In genomic region chr9:107324799-107325561, GRCm38 (mm10) we compare ENCODE assay signal across 21 mouse cellular contexts. TPM values are rescaled to one million over a fixed set of nuclear protein-coding genes. Genes with fewer than 3 reads are reported as not detected.
DNase-seq lines count a peak whose midpoint lies in the region; ATAC-seq and TF ChIP-seq lines count a peak whose summit lies in the region.
"Had no signal": no experiment of that assay in that cellular context is flagged by ENCODE, and none has a peak within 500 bp of the region (broad histone marks: within the 10 kb centered on the region; RNA-seq: fewer than 3 reads in every experiment).

No protein-coding gene starts in this region.

- WGBS in kidney, postnatal 0 days: 42% methylated on average over 4 of the region's 4 CpGs
- 53% methylated on average over 4 of the region's 4 CpGs for WGBS in hindbrain, embryonic 10.5 days

- no peak overlapping the region for H3K9ac ChIP-seq in kidney, postnatal 0 days (ENCODE audit: low read depth, low read length)
- H3K9ac ChIP-seq: forebrain, embryonic 13.5 days; heart, embryonic 15.5 days; hindbrain, embryonic 14.5 days; limb, embryonic 12.5 days; liver, embryonic 13.5 days; lung, embryonic 15.5 days had no signal

- no peak overlapping the region for H3K4me3 ChIP-seq in brown adipose tissue, adult 24 weeks (ENCODE audit: insufficient read depth, low read depth, low read length)
- H3K4me3 ChIP-seq in kidney, postnatal 0 days (replicated peaks; ENCODE audit: low read depth, low read length): no peak overlapping the region
- no peak overlapping the region for H3K4me3 ChIP-seq in hindbrain, embryonic 10.5 days
- H3K4me3 ChIP-seq: embryonic facial prominence, embryonic 10.5 days; forebrain, embryonic 13.5 days; heart, embryonic 15.5 days; limb, embryonic 12.5 days; liver, embryonic 13.5 days; lung, embryonic 15.5 days had no signal

- ATAC-seq in cerebellum, adult (ENCODE audit: insufficient number of reproducible peaks, low FRiP score, low TSS enrichment): no peak
- ATAC-seq in kidney, postnatal 0 days (replicated peaks; ENCODE audit: low FRiP score, low read depth): peak; percentile 51; the same call in 1 of the 2 replicates
- ATAC-seq: activated CD4-positive, CD25-positive, alpha-beta regulatory T cell, adult 4 months; forebrain, embryonic 13.5 days; intestine, postnatal 0 days had no signal

- H3K27me3 ChIP-seq in kidney, postnatal 0 days (ENCODE audit: insufficient read depth, low read length): no peaks in the 10 kb centered on the region
- H3K27me3 ChIP-seq in hindbrain, embryonic 10.5 days (ENCODE audit: insufficient read depth, poor library complexity, severe bottlenecking): no peaks in the 10 kb centered on the region
- H3K27me3 ChIP-seq: forebrain, embryonic 13.5 days; heart, embryonic 15.5 days; limb, embryonic 12.5 days; liver, embryonic 13.5 days; lung, embryonic 15.5 days had no signal

- H3K4me2 ChIP-seq in kidney, postnatal 0 days (ENCODE audit: low read length): no peak overlapping the region
- H3K4me2 ChIP-seq: forebrain, embryonic 13.5 days; heart, embryonic 15.5 days; hindbrain, embryonic 14.5 days; limb, embryonic 12.5 days; liver, embryonic 13.5 days; lung, embryonic 15.5 days had no signal

- peak; percentile 35 for DNase-seq in cerebellum, adult 11-12 months
- DNase-seq in heart, postnatal 10 days: peak; percentile 41 to 51
- no peak for DNase-seq in heart, postnatal 25 days (ENCODE audit: low spot score)
- no peak for DNase-seq in kidney, postnatal 0 days (ENCODE audit: low spot score)
- no peak for DNase-seq in urinary bladder, postnatal 14 days (ENCODE audit: low spot score)
- no peak for DNase-seq in hindbrain, embryonic 10.5 days (ENCODE audit: low spot score)
- DNase-seq: cerebellum, adult 2 months; liver, embryonic 13.5 days; midbrain, embryonic 14.5 days; right cerebral cortex, postnatal 4 days had no signal

- peak overlapping the region; percentile 96 for H3K27ac ChIP-seq in brown adipose tissue, adult 24 weeks (replicated peaks; ENCODE audit: low read depth, low read length)
- peak overlapping the region; percentile 55 for H3K27ac ChIP-seq in kidney, postnatal 0 days
- no peak overlapping the region for H3K27ac ChIP-seq in hindbrain, embryonic 10.5 days
- H3K27ac ChIP-seq: embryonic facial prominence, embryonic 10.5 days; forebrain, embryonic 13.5 days; hindbrain, embryonic 14.5 days; limb, embryonic 12.5 days; liver, embryonic 13.5 days; lung, embryonic 15.5 days had no signal

- H3K9me3 ChIP-seq in kidney, postnatal 0 days (replicated peaks; ENCODE audit: low read length): no peaks in the 10 kb centered on the region
- H3K9me3 ChIP-seq in hindbrain, embryonic 10.5 days: no peaks in the 10 kb centered on the region
- H3K9me3 ChIP-seq: embryonic facial prominence, embryonic 10.5 days; forebrain, embryonic 13.5 days; heart, embryonic 15.5 days; limb, embryonic 12.5 days; liver, embryonic 13.5 days; lung, embryonic 15.5 days had no signal

- intact Hi-C loops in heart, postnatal 10 days (cut with DNase I): no loop called here
- intact Hi-C loops in heart, postnatal 25 days (cut with DNase I): loop anchor here (2.0 kb wide), 1 partner anchor 22 kb away; no protein-coding TSS in a partner anchor

- H3K36me3 ChIP-seq in kidney, postnatal 0 days (ENCODE audit: insufficient read depth, low read length): 0 out of 2 replicates have a peak, but pooled peaks cover 4% of the 10 kb centered on the region
- peaks cover 13% of the 10 kb centered on the region for H3K36me3 ChIP-seq in hindbrain, embryonic 10.5 days
- H3K36me3 ChIP-seq: heart, embryonic 15.5 days; liver, embryonic 13.5 days; lung, embryonic 15.5 days had no signal

- H3K4me1 ChIP-seq in brown adipose tissue, adult 24 weeks (ENCODE audit: control insufficient read depth, insufficient read depth, insufficient read length, low read length): peaks cover 23% of the 10 kb centered on the region
- peaks cover 14% of the 10 kb centered on the region; the same call in 1 of the 2 replicates for H3K4me1 ChIP-seq in kidney, postnatal 0 days (replicated peaks; ENCODE audit: insufficient read depth, low read length)
- 0 out of 2 replicates have a peak, but pooled peaks cover 6% of the 10 kb centered on the region for H3K4me1 ChIP-seq in hindbrain, embryonic 10.5 days (replicated peaks)
- H3K4me1 ChIP-seq: forebrain, embryonic 13.5 days; limb, embryonic 12.5 days had no signal

- TF ChIP-seq CTCF in kidney, postnatal 0 days (IDR thresholded peaks at IDR 0.05; ENCODE audit: low read depth): no peak

RNA-seq across cellular contexts. Expression of gene Hemk1, which starts 13.2 kb away (rescaled TPM):
- 10 to 100 TPM; 16.8 to 17.0 TPM for total RNA-seq in heart, postnatal 10 days (2021)
- 10 to 100 TPM; 23.0 to 26.9 TPM for total RNA-seq in heart, postnatal 25 days (2021)
- polyA plus RNA-seq in brown adipose tissue, adult 24 weeks (2012; ENCODE audit: insufficient read depth, insufficient read length, missing spikeins): 52.8 and 58.3 TPM in 2 replicates
- 10.1 and 11.5 TPM in 2 replicates for polyA plus RNA-seq in kidney, postnatal 0 days (2015; fragmentation: Nextera tagmentation; extraction: Ambion mirVana)
- 12.1 and 13.4 TPM in 2 replicates for polyA plus RNA-seq in hindbrain, embryonic 10.5 days (2016; fragmentation: Nextera tagmentation; extraction: Ambion mirVana)

RNA-seq across cellular contexts. Expression of gene 6430571L13Rik, which starts 15.4 kb away (rescaled TPM):
- 10 to 100 TPM in 1 of 2 experiments, 1 to 10 TPM in 1; 8.9 to 11.4 TPM for total RNA-seq in heart, postnatal 10 days (2021)
- 1 to 10 TPM; 4.8 to 5.9 TPM for total RNA-seq in heart, postnatal 25 days (2021)
- 8.8 and 22.5 TPM in 2 replicates for polyA plus RNA-seq in brown adipose tissue, adult 24 weeks (2012; ENCODE audit: insufficient read depth, insufficient read length, missing spikeins)
- polyA plus RNA-seq in kidney, postnatal 0 days (2015; fragmentation: Nextera tagmentation; extraction: Ambion mirVana): 2.0 and 2.2 TPM in 2 replicates
- polyA plus RNA-seq in hindbrain, embryonic 10.5 days (2016; fragmentation: Nextera tagmentation; extraction: Ambion mirVana): 1.4 and 2.6 TPM in 2 replicates
- total RNA-seq: neutrophil, adult 5-6 weeks had no signal

RNA-seq across cellular contexts. Expression of gene Cish, which starts 29.2 kb away (rescaled TPM):
- total RNA-seq in heart, postnatal 10 days (2021): 100 to 1,000 TPM; 212 to 269 TPM
- 100 to 1,000 TPM; 122 to 198 TPM for total RNA-seq in heart, postnatal 25 days (2021)
- polyA plus RNA-seq in brown adipose tissue, adult 24 weeks (2012; ENCODE audit: insufficient read depth, insufficient read length, missing spikeins): 23.1 and 44.9 TPM in 2 replicates
- 26.2 and 30.5 TPM in 2 replicates for polyA plus RNA-seq in kidney, postnatal 0 days (2015; fragmentation: Nextera tagmentation; extraction: Ambion mirVana)
- polyA plus RNA-seq in hindbrain, embryonic 10.5 days (2016; fragmentation: Nextera tagmentation; extraction: Ambion mirVana): 8.8 and 9.7 TPM in 2 replicates

RNA-seq across cellular contexts. Expression of gene Mapkapk3, which starts 35.3 kb away (rescaled TPM):
- total RNA-seq in heart, postnatal 10 days (2021): 10 to 100 TPM; 22.1 to 23.3 TPM
- 10 to 100 TPM; 28.3 to 30.9 TPM for total RNA-seq in heart, postnatal 25 days (2021)
- polyA plus RNA-seq in brown adipose tissue, adult 24 weeks (2012; ENCODE audit: insufficient read depth, insufficient read length, missing spikeins): 18.4 and 23.6 TPM in 2 replicates
- polyA plus RNA-seq in kidney, postnatal 0 days (2015; fragmentation: Nextera tagmentation; extraction: Ambion mirVana): 13.4 and 14.0 TPM in 2 replicates
- polyA plus RNA-seq in hindbrain, embryonic 10.5 days (2016; fragmentation: Nextera tagmentation; extraction: Ambion mirVana): 4.9 and 5.1 TPM in 2 replicates

Comparison
In these comparisons a context has a peak if more than half of its experiments do, and no peak if none do; other contexts are left out.
1. DNase-seq: peak in cerebellum, adult 11-12 months (single experiment) and heart, postnatal 10 days (2 of 2); none in heart, postnatal 25 days (single experiment), kidney, postnatal 0 days (single experiment), urinary bladder, postnatal 14 days (single experiment) and hindbrain, embryonic 10.5 days (single experiment).